Mouse (Mus musculus) myocyte (in vitro differentiated cells): ENCODE measurements around the gene Prrc2b. TPM values are rescaled to one million over a fixed set of nuclear protein-coding genes. Genes with fewer than 3 reads are reported as not detected.

Experiments
- H3K27me3 ChIP-seq: one replicate; pipeline ENCODE4 v1.6.1; 2011; ENCODE audit not compliant: control insufficient read depth, insufficient read depth, insufficient read length
- H3K36me3 ChIP-seq: one replicate; pipeline ENCODE4 v1.6.1; 2011; ENCODE audit not compliant: control insufficient read depth, insufficient read depth
- H3K4me2 ChIP-seq: one replicate; pipeline ENCODE4 v1.6.1; 2011; ENCODE audit warnings: low read depth, control low read depth
- H3K4me3 ChIP-seq: one replicate; pipeline ENCODE4 v1.5.1; 2011; ENCODE audit warnings: mild to moderate bottlenecking, control low read depth, moderate library complexity
- H3K79me2 ChIP-seq: one replicate; pipeline ENCODE4 v1.6.1; 2011; ENCODE audit not compliant: control insufficient read depth, insufficient read depth
- H3ac ChIP-seq: one replicate; pipeline ENCODE4 v1.6.1; 2011; ENCODE audit not compliant: control insufficient read depth, insufficient read length
- CEBPB ChIP-seq: IDR thresholded peaks from 2 replicates; pipeline ENCODE4 v1.6.1; 2011; ENCODE audit warnings: mild to moderate bottlenecking, moderate library complexity; ENCODE audit not compliant: poor library complexity, insufficient read depth, severe bottlenecking
- E2F4 ChIP-seq: IDR thresholded peaks from one replicate; pipeline ENCODE4 v1.6.1; 2011; ENCODE audit warnings: mild to moderate bottlenecking, control low read depth, moderate library complexity; ENCODE audit not compliant: insufficient read depth
- MAX ChIP-seq: IDR thresholded peaks from one replicate; pipeline ENCODE4 v1.6.1; 2011; ENCODE audit warnings: low read depth, mild to moderate bottlenecking, control low read depth
- MYOD1 ChIP-seq, 3 experiments: IDR thresholded peaks; one replicate each; pipeline ENCODE4 v1.6.1; 2011; ENCODE audit warnings: control low read depth in 2 of 3, low read depth in 2 of 3, mild to moderate bottlenecking in 2 of 3, moderate library complexity in 1 of 3; ENCODE audit not compliant: insufficient read length in 2 of 3, control insufficient read depth in 1 of 3
- MYOG ChIP-seq, 3 experiments: IDR thresholded peaks; one replicate each; pipeline ENCODE4 v1.6.1; 2011; ENCODE audit warnings: control low read depth in 2 of 3, low read depth in 2 of 3, mild to moderate bottlenecking in 2 of 3; ENCODE audit not compliant: insufficient read length in 2 of 3, control insufficient read depth in 1 of 3, insufficient read depth in 1 of 3
- POLR2A ChIP-seq: IDR thresholded peaks from one replicate; pipeline ENCODE4 v1.6.1; 2011; ENCODE audit warnings: low read depth, mild to moderate bottlenecking, control low read depth, moderate library complexity; ENCODE audit not compliant: insufficient read length
- POLR2AphosphoS2 ChIP-seq: IDR thresholded peaks from one replicate; pipeline ENCODE4 v1.6.1; 2011; ENCODE audit warnings: low read depth, control low read depth; ENCODE audit not compliant: insufficient read length
- REST ChIP-seq: IDR thresholded peaks from one replicate; pipeline ENCODE4 v1.6.1; 2011; ENCODE audit warnings: mild to moderate bottlenecking, control low read depth, moderate library complexity; ENCODE audit not compliant: insufficient read depth, insufficient read length
- SRF ChIP-seq: IDR thresholded peaks from one replicate; pipeline ENCODE4 v1.6.1; 2011; ENCODE audit warnings: low read depth; ENCODE audit not compliant: control insufficient read depth, insufficient read length
- TCF12 ChIP-seq: IDR thresholded peaks from one replicate; pipeline ENCODE4 v1.6.1; 2011; ENCODE audit warnings: mild to moderate bottlenecking, control low read depth; ENCODE audit not compliant: poor library complexity, insufficient read depth, severe bottlenecking
- TCF3 ChIP-seq: IDR thresholded peaks from one replicate; pipeline ENCODE4 v1.6.1; 2011; ENCODE audit warnings: low read depth, control low read depth; ENCODE audit not compliant: insufficient read length
- USF1 ChIP-seq: IDR thresholded peaks from one replicate; pipeline ENCODE4 v1.6.1; 2011; ENCODE audit warnings: low read depth, mild to moderate bottlenecking, control low read depth, moderate library complexity
- polyA plus RNA-seq: library from polyadenylated mRNA; unstranded; fragments of >200 nt; fragmentation: generic; extraction: Trizol; gene quantifications from one replicate; pipeline ENCODE4 v1.2.1, GENCODE M21; 2012; ENCODE audit warnings: missing spikeins

Gene Prrc2b
- polyA plus RNA-seq, 1 experiment: 76.2 TPM

- Histone ChIP-seq H3K4me2 (no peak overlapping the region), H3K36me3 (peaks cover 64% of the 10 kb centered on the region), H3ac (no peak overlapping the region), H3K79me2 (no peaks in the 10 kb centered on the region), H3K27me3 (no peaks in the 10 kb centered on the region), H3K4me3 (no peak overlapping the region)
- TF ChIP-seq MAX: no peak
- TF ChIP-seq MYOG (IDR thresholded peaks at IDR 0.05; ENCODE audit: control insufficient read depth in 1 of 3, insufficient read depth in 1 of 3, insufficient read length in 2 of 3, low read depth in 2 of 3): no peak
- no peak for TF ChIP-seq REST
- TF ChIP-seq E2F4: no peak
- TF ChIP-seq SRF: no peak
- no peak for TF ChIP-seq POLR2AphosphoS2
- TF ChIP-seq USF1: no peak
- TF ChIP-seq POLR2A: no peak
- no peak for TF ChIP-seq CEBPB
- TF ChIP-seq TCF3: no peak
- TF ChIP-seq TCF12: no peak
- TF ChIP-seq MYOD1 (IDR thresholded peaks at IDR 0.05; ENCODE audit: control insufficient read depth in 1 of 3, insufficient read length in 2 of 3, low read depth in 2 of 3): no peak
Observed at GRCm38 (mm10) chr2:32200033-32200432, 49.2 kb downstream of the Prrc2b start.

GRCm38 (mm10) chr2:32200712-32201111, 49.8 kb downstream of the Prrc2b start:
- no peaks in the 10 kb centered on the region for H3K27me3 ChIP-seq
- no peak overlapping the region for H3K4me2 ChIP-seq
- no peak overlapping the region for H3K4me3 ChIP-seq
- H3K36me3 ChIP-seq: peaks cover 57% of the 10 kb centered on the region
- no peak overlapping the region for H3ac ChIP-seq
- no peak for TF ChIP-seq E2F4
- TF ChIP-seq POLR2A: no peak
- no peak for TF ChIP-seq MAX
- peak; percentile 18 for TF ChIP-seq POLR2AphosphoS2
- no peaks in the 10 kb centered on the region for H3K79me2 ChIP-seq

- Histone ChIP-seq H3ac (no peak overlapping the region), H3K36me3 (peaks cover 53% of the 10 kb centered on the region), H3K79me2 (no peaks in the 10 kb centered on the region), H3K4me3 (no peak overlapping the region), H3K4me2 (no peak overlapping the region), H3K27me3 (no peaks in the 10 kb centered on the region)
- no peak for TF ChIP-seq CEBPB
- TF ChIP-seq POLR2AphosphoS2: no peak
Observed at GRCm38 (mm10) chr2:32201527-32201926, 50.6 kb downstream of the Prrc2b start.

GRCm38 (mm10) chr2:32203853-32204252, 53.0 kb downstream of the Prrc2b start:
- Histone ChIP-seq H3K4me3 (no peak overlapping the region), H3ac (no peak overlapping the region), H3K36me3 (peaks cover 67% of the 10 kb centered on the region), H3K27me3 (no peaks in the 10 kb centered on the region), H3K4me2 (no peak overlapping the region), H3K79me2 (no peaks in the 10 kb centered on the region)
- TF ChIP-seq USF1 (no peak), REST (no peak), MYOG (IDR thresholded peaks at IDR 0.05; ENCODE audit: control insufficient read depth in 1 of 3, insufficient read depth in 1 of 3, insufficient read length in 2 of 3, low read depth in 2 of 3) (no peak), TCF3 (no peak), MAX (no peak), TCF12 (no peak), MYOD1 (IDR thresholded peaks at IDR 0.05; ENCODE audit: control insufficient read depth in 1 of 3, insufficient read length in 2 of 3, low read depth in 2 of 3) (no peak), CEBPB (no peak), E2F4 (no peak), POLR2AphosphoS2 (no peak), POLR2A (no peak), SRF (no peak)

- Histone ChIP-seq H3K4me2 (no peak overlapping the region), H3K27me3 (no peaks in the 10 kb centered on the region), H3ac (no peak overlapping the region), H3K4me3 (no peak overlapping the region), H3K36me3 (peaks cover 58% of the 10 kb centered on the region), H3K79me2 (no peaks in the 10 kb centered on the region)
- TF ChIP-seq E2F4 (no peak), TCF3 (no peak), MYOD1 (IDR thresholded peaks at IDR 0.05; ENCODE audit: control insufficient read depth in 1 of 3, insufficient read length in 2 of 3, low read depth in 2 of 3) (no peak), POLR2A (no peak), TCF12 (no peak), POLR2AphosphoS2 (no peak), CEBPB (no peak), USF1 (no peak), MAX (no peak), REST (no peak), SRF (no peak), MYOG (IDR thresholded peaks at IDR 0.05; ENCODE audit: control insufficient read depth in 1 of 3, insufficient read depth in 1 of 3, insufficient read length in 2 of 3, low read depth in 2 of 3) (no peak)
Observed at GRCm38 (mm10) chr2:32207682-32208081, 56.8 kb downstream of the Prrc2b start.
